Mouse (Mus musculus): ENCODE measurements around the gene Clock. TPM values are rescaled to one million over a fixed set of nuclear protein-coding genes. Genes with fewer than 3 reads are reported as not detected.

Gene Clock
- polyA plus RNA-seq, 2 experiments, result 1.6 to 1.7 TPM

GRCm38 (mm10) chr5:76177664-76178063 lies 126.9 kb downstream of the Clock start:
- DNase-seq (ENCODE audit: low read depth in 3 of 3, low spot score in 3 of 3) (no peak), ATAC-seq (ENCODE audit: insufficient read depth) (no peak)
- Histone ChIP-seq H3K27me3 (ENCODE audit: control insufficient read depth, insufficient read depth, low read length) (no peaks in the 10 kb centered on the region), H3K9me3 (ENCODE audit: control insufficient read depth, low read length) (no peaks in the 10 kb centered on the region), H3K4me3 (ENCODE audit: insufficient read depth in 1 of 2, low read depth in 2 of 2, low read length in 2 of 2) (no peak overlapping the region), H3K9ac (replicated peaks) (no peak overlapping the region), H3K27ac (no peak overlapping the region), H3K4me2 (ENCODE audit: low read depth) (no peak overlapping the region), H3K4me1 (replicated peaks; ENCODE audit: control insufficient read depth in 2 of 2, insufficient read depth in 2 of 2, low read length in 1 of 2) (peaks cover 2% of the 10 kb centered on the region in 2 experiments; a peak in 1 of 4 replicates), H3K36me3 (replicated peaks; ENCODE audit: control insufficient read depth, insufficient read depth, low read depth) (no peaks in the 10 kb centered on the region)
- 43% methylated on average over 7 of the region's 7 CpGs for WGBS (ENCODE audit: insufficient replicate concordance)
- TF ChIP-seq CTCF (IDR thresholded peaks at IDR 0.05; ENCODE audit: low read depth), result no peak
- no peak for TF ChIP-seq EP300 (IDR thresholded peaks at IDR 0.05; ENCODE audit: low read depth)

GRCm38 (mm10) chr5:76176841-76177240 lies 127.8 kb downstream of the Clock start:
- 37% methylated on average over 11 of the region's 11 CpGs for WGBS (ENCODE audit: insufficient replicate concordance)
- Histone ChIP-seq H3K4me1 (replicated peaks; ENCODE audit: control insufficient read depth in 2 of 2, insufficient read depth in 2 of 2, low read length in 1 of 2) (peaks cover 2% of the 10 kb centered on the region in 2 experiments; a peak in 1 of 4 replicates), H3K27ac (no peak overlapping the region), H3K27me3 (ENCODE audit: control insufficient read depth, insufficient read depth, low read length) (no peaks in the 10 kb centered on the region), H3K9me3 (ENCODE audit: control insufficient read depth, low read length) (no peaks in the 10 kb centered on the region), H3K9ac (replicated peaks) (no peak overlapping the region), H3K4me2 (ENCODE audit: low read depth) (no peak overlapping the region), H3K36me3 (replicated peaks; ENCODE audit: control insufficient read depth, insufficient read depth, low read depth) (no peaks in the 10 kb centered on the region), H3K4me3 (ENCODE audit: insufficient read depth in 1 of 2, low read depth in 2 of 2, low read length in 2 of 2) (no peak overlapping the region)
- ATAC-seq (ENCODE audit: insufficient read depth) (no peak), DNase-seq (ENCODE audit: low read depth in 3 of 3, low spot score in 3 of 3) (no peak)
- TF ChIP-seq EP300 (IDR thresholded peaks at IDR 0.05; ENCODE audit: low read depth) (no peak), CTCF (IDR thresholded peaks at IDR 0.05; ENCODE audit: low read depth) (no peak)

GRCm38 (mm10) chr5:76176411-76176810 lies 128.2 kb downstream of the Clock start:
- no peak overlapping the region for H3K27ac ChIP-seq
- H3K4me2 ChIP-seq (ENCODE audit: low read depth), result no peak overlapping the region
- DNase-seq (ENCODE audit: low read depth in 3 of 3, low spot score in 3 of 3), result no peak
- H3K36me3 ChIP-seq (replicated peaks; ENCODE audit: control insufficient read depth, insufficient read depth, low read depth), result no peaks in the 10 kb centered on the region
- WGBS (ENCODE audit: insufficient replicate concordance), result 38% methylated on average over 3 of the region's 3 CpGs
- H3K4me1 ChIP-seq (replicated peaks; ENCODE audit: control insufficient read depth in 2 of 2, insufficient read depth in 2 of 2, low read length in 1 of 2), result peaks cover 2% of the 10 kb centered on the region in 2 experiments; a peak in 1 of 4 replicates
- no peaks in the 10 kb centered on the region for H3K9me3 ChIP-seq (ENCODE audit: control insufficient read depth, low read length)
- no peaks in the 10 kb centered on the region for H3K27me3 ChIP-seq (ENCODE audit: control insufficient read depth, insufficient read depth, low read length)
- H3K4me3 ChIP-seq (ENCODE audit: insufficient read depth in 1 of 2, low read depth in 2 of 2, low read length in 2 of 2), result no peak overlapping the region
- no peak for ATAC-seq (ENCODE audit: insufficient read depth)
- no peak for TF ChIP-seq EP300 (IDR thresholded peaks at IDR 0.05; ENCODE audit: low read depth)
- TF ChIP-seq CTCF (IDR thresholded peaks at IDR 0.05; ENCODE audit: low read depth), result no peak
- H3K9ac ChIP-seq (replicated peaks), result no peak overlapping the region

- H3K36me3 ChIP-seq (replicated peaks; ENCODE audit: control insufficient read depth, insufficient read depth, low read depth), result no peaks in the 10 kb centered on the region
- no peak for DNase-seq (ENCODE audit: low read depth in 3 of 3, low spot score in 3 of 3)
- H3K9me3 ChIP-seq (ENCODE audit: control insufficient read depth, low read length), result no peaks in the 10 kb centered on the region
- H3K27me3 ChIP-seq (ENCODE audit: control insufficient read depth, insufficient read depth, low read length), result no peaks in the 10 kb centered on the region
- no peak overlapping the region for H3K4me3 ChIP-seq (ENCODE audit: insufficient read depth in 1 of 2, low read depth in 2 of 2, low read length in 2 of 2)
- TF ChIP-seq CTCF (IDR thresholded peaks at IDR 0.05; ENCODE audit: low read depth), result no peak
- no peak for TF ChIP-seq EP300 (IDR thresholded peaks at IDR 0.05; ENCODE audit: low read depth)
- no peak for ATAC-seq (ENCODE audit: insufficient read depth)
- H3K4me1 ChIP-seq (replicated peaks; ENCODE audit: control insufficient read depth in 2 of 2, insufficient read depth in 2 of 2, low read length in 1 of 2), result peaks cover 2% of the 10 kb centered on the region in 2 experiments; a peak in 1 of 4 replicates
- no peak overlapping the region for H3K27ac ChIP-seq
- no peak overlapping the region for H3K4me2 ChIP-seq (ENCODE audit: low read depth)
- no peak overlapping the region for H3K9ac ChIP-seq (replicated peaks)
- 56% methylated on average over 4 of the region's 4 CpGs for WGBS (ENCODE audit: insufficient replicate concordance)
Observed at GRCm38 (mm10) chr5:76175051-76175450, 129.5 kb downstream of the Clock start.

GRCm38 (mm10) chr5:76171039-76171438 lies 133.6 kb downstream of the Clock start:
- H3K4me2 ChIP-seq (ENCODE audit: low read depth), result no peak overlapping the region
- no peaks in the 10 kb centered on the region for H3K9me3 ChIP-seq (ENCODE audit: control insufficient read depth, low read length)
- DNase-seq (ENCODE audit: low read depth in 3 of 3, low spot score in 3 of 3) (no peak), ATAC-seq (ENCODE audit: insufficient read depth) (no peak)
- no peaks in the 10 kb centered on the region for H3K27me3 ChIP-seq (ENCODE audit: control insufficient read depth, insufficient read depth, low read length)
- no peak overlapping the region for H3K27ac ChIP-seq
- no peak overlapping the region for H3K4me3 ChIP-seq (ENCODE audit: insufficient read depth in 1 of 2, low read depth in 2 of 2, low read length in 2 of 2)
- H3K9ac ChIP-seq (replicated peaks), result no peak overlapping the region
- TF ChIP-seq EP300 (IDR thresholded peaks at IDR 0.05; ENCODE audit: low read depth), result no peak
- TF ChIP-seq CTCF (IDR thresholded peaks at IDR 0.05; ENCODE audit: low read depth), result no peak
- peaks cover 0 to 3% of the 10 kb centered on the region in 2 experiments; a peak in 1 of 4 replicates for H3K4me1 ChIP-seq (replicated peaks; ENCODE audit: control insufficient read depth in 2 of 2, insufficient read depth in 2 of 2, low read length in 1 of 2)
- no peaks in the 10 kb centered on the region for H3K36me3 ChIP-seq (replicated peaks; ENCODE audit: control insufficient read depth, insufficient read depth, low read depth)

Data from liver, embryonic 14.5 days (tissue).